Mouse (Mus musculus) embryonic fibroblast, embryonic 13.5 days (primary cell): Measurements from ENCODE around the gene Tmem150c.

ENCODE experiments used
- CTCF ChIP-seq: IDR thresholded peaks from 2 replicates; pipeline ENCODE4 v1.5.1; 2011; ENCODE audit warnings: mild to moderate bottlenecking, control low read depth, low read length, moderate library complexity, borderline replicate concordance; ENCODE audit not compliant: insufficient read depth
- POLR2A ChIP-seq: IDR thresholded peaks from 2 replicates; pipeline ENCODE4 v1.6.1; 2011; ENCODE audit warnings: low read depth, mild to moderate bottlenecking, control low read depth, low read length, moderate library complexity

GRCm38 (mm10) chr5:100177547-100177946 lies 17.9 kb upstream of the Tmem150c start:
- TF ChIP-seq CTCF: no peak
- TF ChIP-seq POLR2A: no peak
